Mouse (Mus musculus) heart, postnatal 0 days (tissue): ENCODE data around the gene Rep15. TPM values are rescaled to one million over a fixed set of nuclear protein-coding genes. Genes with fewer than 3 reads are reported as not detected.

Experiments
- ATAC-seq: fragments of 200-750 bp; cut with Nextera tagmentation; 2 replicates; pipeline ENCODE4 v1.8.0; 2017; ENCODE audit warnings: low read depth, moderate number of reproducible peaks, moderate library complexity; ENCODE audit not compliant: insufficient read depth
- DNase-seq: peaks from one replicate; pipeline ENCODE4 v3.0.0-alpha.2; 2016; ENCODE audit warnings: low spot score
- H3K27ac ChIP-seq: fragments of 300-500 bp; sonication (generic); 2 replicates; pipeline ENCODE4 v1.5.1; 2014; ENCODE audit warnings: low read depth, mild to moderate bottlenecking
- H3K27me3 ChIP-seq: fragments of 300-500 bp; sonication (generic); 2 replicates; pipeline ENCODE4 v1.6.1; 2014; ENCODE audit warnings: low read length, mixed read lengths; ENCODE audit not compliant: control insufficient read depth, insufficient read depth
- H3K36me3 ChIP-seq: fragments of 300-500 bp; sonication (generic); replicated peaks from 2 replicates; pipeline ENCODE4 v1.6.1; 2014; ENCODE audit warnings: low read length, mixed read lengths; ENCODE audit not compliant: control insufficient read depth, insufficient read depth
- H3K4me1 ChIP-seq: fragments of 300-500 bp; sonication (generic); 2 replicates; pipeline ENCODE4 v1.6.1; 2014; ENCODE audit warnings: antibody characterized with exemption; ENCODE audit not compliant: control insufficient read depth, insufficient read depth
- H3K4me2 ChIP-seq: fragments of 300-500 bp; sonication (generic); 2 replicates; pipeline ENCODE4 v1.6.1; 2014; ENCODE audit warnings: low read depth, mild to moderate bottlenecking, low read length, moderate library complexity
- H3K4me3 ChIP-seq: fragments of 300-500 bp; sonication (generic); 2 replicates; pipeline ENCODE4 v1.5.1; 2014; ENCODE audit warnings: low read depth, low read length
- H3K9ac ChIP-seq: fragments of 300-500 bp; sonication (generic); replicated peaks from 2 replicates; pipeline ENCODE4 v1.6.1; 2014; ENCODE audit warnings: low read depth, low read length, mixed read lengths
- H3K9me3 ChIP-seq: fragments of 300-500 bp; sonication (generic); replicated peaks from 2 replicates; pipeline ENCODE4 v1.6.1; 2016; ENCODE audit warnings: low read length; ENCODE audit not compliant: control insufficient read depth
- CTCF ChIP-seq: IDR thresholded peaks from 2 replicates; pipeline ENCODE4 v1.5.1; 2016; ENCODE audit warnings: antibody characterized with exemption, control low read depth, low read depth
- WGBS: fragments of 180-500 bp; shearing (Covaris S2); extraction: QIAGEN DNeasy Blood & Tissue Kit; methylation state at CpG from one replicate; pipeline ENCODE4 v1.1.7; 2014; 5-methylcytosine and 5-hydroxymethylcytosine counted together
- polyA plus RNA-seq: library from polyadenylated mRNA; unstranded; fragments of >200 nt; fragmentation: Nextera tagmentation; extraction: Ambion mirVana; gene quantifications from 2 replicates; pipeline ENCODE4 v1.2.1, GENCODE M21; 2015
- total RNA-seq: library from RNA; depleted of rRNA; stranded (reverse); fragments of >200 nt; gene quantifications from 2 replicates; pipeline ENCODE4 v1.2.3, GENCODE M21; 2014; ENCODE audit warnings: low replicate concordance; rRNA removed

The Rep15 gene
- total and polyA plus RNA-seq, 2 experiments from 2014 or later, result 0.48 TPM; not detected in 1

DNA sequence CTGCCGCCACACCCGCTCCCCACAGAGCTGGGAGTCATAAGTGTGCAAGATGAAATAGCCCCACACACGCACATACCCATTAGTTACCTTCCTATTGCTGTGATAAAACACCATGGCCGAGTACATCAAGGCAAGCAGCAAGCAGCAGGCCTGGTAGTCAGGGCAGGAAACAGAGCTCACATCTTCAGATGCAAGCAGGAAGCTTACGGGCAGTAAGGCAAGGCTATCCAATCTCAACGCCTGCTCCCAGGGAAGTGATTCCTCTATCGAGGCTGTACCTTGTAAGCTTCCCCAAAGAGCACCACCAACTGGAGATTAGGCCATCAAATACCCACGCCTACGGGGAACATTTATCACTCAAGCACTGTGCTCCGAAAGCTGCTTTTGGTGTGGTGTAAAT, 47.5 kb downstream of the Rep15 start:
- 88% methylated on average over 10 of the region's 10 CpGs for WGBS

More for the DNA sequence above, 47.5 kb downstream of the Rep15 start:
- Histone ChIP-seq H3K4me3 (no peak overlapping the region), H3K27me3 (no peaks in the 10 kb centered on the region), H3K27ac (no peak overlapping the region), H3K36me3 (peaks cover 7% of the 10 kb centered on the region; the same call in 1 of the 2 replicates), H3K4me1 (no peaks in the 10 kb centered on the region), H3K9me3 (no peaks in the 10 kb centered on the region), H3K9ac (no peak overlapping the region), H3K4me2 (no peak overlapping the region)
- no peak for ATAC-seq
- DNase-seq, result no peak
- TF ChIP-seq CTCF, result no peak

Other genes with a start within 250 kb of the Rep15 start
- 3.2 TPM in 1 of 2 replicates, not detected in the other for gene Arntl2, start 236.5 kb upstream of the Rep15 start, total RNA-seq
- 1.8 and 3.1 TPM in 2 replicates for gene Arntl2, start 236.5 kb upstream of the Rep15 start, polyA plus RNA-seq
- gene Smco2, start 182.5 kb upstream of the Rep15 start, total RNA-seq, result not detected in 2 replicates
- gene Smco2, start 182.5 kb upstream of the Rep15 start, polyA plus RNA-seq, result 0.29 and 0.43 TPM in 2 replicates
- 43.0 and 56.5 TPM in 2 replicates for gene Ppfibp1, start 144.1 kb upstream of the Rep15 start, total RNA-seq
- 38.8 and 39.5 TPM in 2 replicates for gene Ppfibp1, start 144.1 kb upstream of the Rep15 start, polyA plus RNA-seq
- gene 1700034J05Rik, start 78.2 kb upstream of the Rep15 start, total RNA-seq, result not detected in 2 replicates
- gene 1700034J05Rik, start 78.2 kb upstream of the Rep15 start, polyA plus RNA-seq, result 0.07 TPM in 2 replicates
- gene Mrps35, start 10.2 kb downstream of the Rep15 start, total RNA-seq, result 17.6 and 24.2 TPM in 2 replicates
- 196 and 197 TPM in 2 replicates for gene Mrps35, start 10.2 kb downstream of the Rep15 start, polyA plus RNA-seq
- gene Mansc4, start 54.4 kb downstream of the Rep15 start, total RNA-seq, result not detected in 2 replicates
- gene Mansc4, start 54.4 kb downstream of the Rep15 start, polyA plus RNA-seq, result 0.14 and 0.30 TPM in 2 replicates
- 7.1 and 56.8 TPM in 2 replicates for gene Klhl42, start 58.8 kb downstream of the Rep15 start, total RNA-seq
- 2.1 and 2.2 TPM in 2 replicates for gene Klhl42, start 58.8 kb downstream of the Rep15 start, polyA plus RNA-seq
- gene Pthlh, start 231.6 kb downstream of the Rep15 start, total RNA-seq, result 0.81 TPM in 1 of 2 replicates, not detected in the other
- gene Pthlh, start 231.6 kb downstream of the Rep15 start, polyA plus RNA-seq, result 1.6 and 1.9 TPM in 2 replicates